Mouse (Mus musculus) stomach, embryonic 14.5 days (tissue): ENCODE measurements around the gene Sirt2. TPM values are rescaled to one million over a fixed set of nuclear protein-coding genes. Genes with fewer than 3 reads are reported as not detected.

Experiments used
- ATAC-seq: fragments of 200-750 bp; cut with Nextera tagmentation; 2 replicates; pipeline ENCODE4 v1.8.0; 2017; ENCODE audit warnings: low read depth, moderate TSS enrichment; ENCODE audit not compliant: insufficient number of reproducible peaks, insufficient read depth, low FRiP score
- H3K27ac ChIP-seq: fragments of 300-500 bp; sonication (generic); 2 replicates; pipeline ENCODE4 v1.5.1; 2014; ENCODE audit warnings: mild to moderate bottlenecking, low read length, moderate library complexity, mixed read lengths
- H3K27me3 ChIP-seq: fragments of 300-500 bp; sonication (generic); 2 replicates; pipeline ENCODE4 v1.6.1; 2014; ENCODE audit warnings: low read length, control low read depth, mixed read lengths; ENCODE audit not compliant: control insufficient read depth, insufficient read depth
- H3K36me3 ChIP-seq: fragments of 300-500 bp; sonication (generic); 2 replicates; pipeline ENCODE4 v1.6.1; 2014; ENCODE audit warnings: mild to moderate bottlenecking, control low read depth, low read length, moderate library complexity, mixed read lengths; ENCODE audit not compliant: control insufficient read depth, insufficient read depth
- H3K4me1 ChIP-seq: fragments of 300-500 bp; sonication (generic); 2 replicates; pipeline ENCODE4 v1.6.1; 2014; ENCODE audit warnings: low read length, control low read depth, mixed read lengths; ENCODE audit not compliant: control insufficient read depth, insufficient read depth
- H3K4me2 ChIP-seq: fragments of 300-500 bp; sonication (generic); replicated peaks from 2 replicates; pipeline ENCODE4 v1.6.1; 2014; ENCODE audit warnings: low read depth, low read length, control low read depth
- H3K4me3 ChIP-seq: fragments of 300-500 bp; sonication (generic); 2 replicates; pipeline ENCODE4 v1.5.1; 2014; ENCODE audit warnings: low read depth, low read length, control low read depth
- H3K9ac ChIP-seq: fragments of 300-500 bp; sonication (generic); replicated peaks from 2 replicates; pipeline ENCODE4 v1.6.1; 2014; ENCODE audit warnings: low read depth, mild to moderate bottlenecking, control low read depth, low read length, moderate library complexity, mixed read lengths
- H3K9me3 ChIP-seq: fragments of 300-500 bp; sonication (generic); 2 replicates; pipeline ENCODE4 v1.6.1; 2016; ENCODE audit warnings: low read depth, low read length, control low read depth; ENCODE audit not compliant: control insufficient read depth
- whole genome bisulfite sequencing: fragments of 180-500 bp; shearing (Covaris S2); extraction: QIAGEN DNeasy Blood & Tissue Kit; methylation state at CpG from one replicate; pipeline ENCODE4 v1.1.7; 2014; 5-methylcytosine and 5-hydroxymethylcytosine counted together
- polyA plus RNA-seq: library from polyadenylated mRNA; unstranded; fragments of >200 nt; fragmentation: Nextera tagmentation; extraction: Ambion mirVana; gene quantifications from 2 replicates; pipeline ENCODE4 v1.2.1, GENCODE M21; 2014

Sirt2 gene
- polyA plus RNA-seq, 1 experiment from 2014 or later = 68.8 TPM

DNA sequence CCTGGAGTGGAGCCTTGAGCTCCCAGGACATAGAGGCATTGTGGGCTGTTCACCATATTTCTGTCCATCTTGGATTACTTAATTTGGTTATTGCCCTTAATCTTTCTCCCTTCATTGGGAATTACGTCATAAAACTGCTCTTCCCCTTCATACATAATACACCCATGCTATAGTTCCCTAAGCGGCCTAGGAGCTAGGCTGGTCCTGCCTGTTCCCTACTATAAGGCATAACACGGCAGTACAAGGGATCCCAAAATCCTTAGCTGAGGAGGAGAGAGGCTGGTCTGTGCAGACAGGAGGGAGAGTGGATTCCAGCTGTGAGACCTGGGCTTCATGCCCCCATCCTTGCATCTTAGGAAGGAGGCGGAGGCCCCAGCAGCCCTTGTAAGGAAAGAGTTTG lies 51.4 kb downstream of the Sirt2 start:
- Histone ChIP-seq H3K4me1 (peaks cover 22% of the 10 kb centered on the region), H3K4me3 (no peak overlapping the region), H3K9ac (no peak overlapping the region), H3K27ac (no peak overlapping the region), H3K27me3 (no peaks in the 10 kb centered on the region), H3K4me2 (no peak overlapping the region), H3K9me3 (no peaks in the 10 kb centered on the region), H3K36me3 (peaks cover 94% of the 10 kb centered on the region)
- WGBS = 81% methylated on average over 4 of the region's 4 CpGs
- no peak for ATAC-seq

DNA sequence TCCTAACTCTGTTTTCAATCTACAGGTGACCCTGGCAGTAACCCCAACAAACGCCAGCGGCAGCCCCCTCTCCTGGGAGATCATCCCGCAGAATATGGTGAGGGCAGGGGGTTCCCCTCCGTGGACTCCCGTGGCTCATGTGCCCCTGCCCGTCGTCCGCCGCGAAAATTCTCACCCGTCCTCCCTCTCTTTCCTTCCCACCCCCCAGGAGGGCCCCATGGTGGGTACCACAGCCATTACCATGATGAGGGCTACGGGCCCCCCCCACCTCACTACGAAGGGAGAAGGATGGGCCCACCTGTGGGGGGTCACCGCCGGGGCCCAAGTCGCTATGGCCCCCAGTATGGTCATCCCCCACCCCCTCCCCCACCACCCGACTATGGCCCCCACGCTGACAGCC lies 51.9 kb downstream of the Sirt2 start:
- H3K4me1 ChIP-seq = peaks cover 20% of the 10 kb centered on the region
- H3K27ac ChIP-seq = no peak overlapping the region
- no peaks in the 10 kb centered on the region for H3K9me3 ChIP-seq
- no peak overlapping the region for H3K9ac ChIP-seq
- no peak for ATAC-seq
- WGBS = 83% methylated on average over 18 of the region's 18 CpGs
- no peak overlapping the region for H3K4me3 ChIP-seq
- H3K27me3 ChIP-seq = no peaks in the 10 kb centered on the region
- H3K36me3 ChIP-seq = peaks cover 90% of the 10 kb centered on the region
- no peak overlapping the region for H3K4me2 ChIP-seq

GRCm38 (mm10) chr7:28818861-28819452 lies 52.4 kb downstream of the Sirt2 start:
- no peak overlapping the region for H3K4me3 ChIP-seq
- peaks cover 84% of the 10 kb centered on the region for H3K36me3 ChIP-seq
- no peak for ATAC-seq
- 84% methylated on average over 4 of the region's 4 CpGs for WGBS
- H3K4me1 ChIP-seq = peaks cover 23% of the 10 kb centered on the region
- no peak overlapping the region for H3K4me2 ChIP-seq
- no peak overlapping the region for H3K27ac ChIP-seq
- no peaks in the 10 kb centered on the region for H3K9me3 ChIP-seq
- no peaks in the 10 kb centered on the region for H3K27me3 ChIP-seq
- no peak overlapping the region for H3K9ac ChIP-seq

DNA sequence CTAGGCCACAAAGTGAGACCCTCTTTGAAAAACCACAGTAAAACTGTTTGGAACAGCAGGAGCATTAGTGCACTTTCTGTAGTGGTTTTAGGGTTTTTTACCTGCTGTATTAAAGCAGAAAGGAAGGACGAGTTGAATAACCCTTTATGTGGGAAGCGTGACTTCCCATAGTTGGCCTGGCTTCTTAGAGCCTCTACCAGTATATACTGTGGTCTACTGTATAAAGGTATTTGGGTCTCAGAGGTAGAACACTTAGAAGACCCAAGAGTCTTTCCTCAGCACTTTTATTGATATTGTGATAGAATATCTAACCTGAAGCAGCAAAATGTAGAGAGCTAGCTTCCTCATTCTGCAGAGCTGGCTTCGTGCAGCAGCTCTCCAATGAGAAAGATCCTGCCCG lies 53.0 kb downstream of the Sirt2 start:
- Histone ChIP-seq H3K4me2 (no peak overlapping the region), H3K27me3 (no peaks in the 10 kb centered on the region), H3K9ac (no peak overlapping the region), H3K36me3 (peaks cover 78% of the 10 kb centered on the region), H3K4me1 (peaks cover 23% of the 10 kb centered on the region), H3K4me3 (no peak overlapping the region), H3K27ac (no peak overlapping the region), H3K9me3 (no peaks in the 10 kb centered on the region)
- ATAC-seq = no peak
- 86% methylated on average over 4 of the region's 4 CpGs for WGBS

DNA sequence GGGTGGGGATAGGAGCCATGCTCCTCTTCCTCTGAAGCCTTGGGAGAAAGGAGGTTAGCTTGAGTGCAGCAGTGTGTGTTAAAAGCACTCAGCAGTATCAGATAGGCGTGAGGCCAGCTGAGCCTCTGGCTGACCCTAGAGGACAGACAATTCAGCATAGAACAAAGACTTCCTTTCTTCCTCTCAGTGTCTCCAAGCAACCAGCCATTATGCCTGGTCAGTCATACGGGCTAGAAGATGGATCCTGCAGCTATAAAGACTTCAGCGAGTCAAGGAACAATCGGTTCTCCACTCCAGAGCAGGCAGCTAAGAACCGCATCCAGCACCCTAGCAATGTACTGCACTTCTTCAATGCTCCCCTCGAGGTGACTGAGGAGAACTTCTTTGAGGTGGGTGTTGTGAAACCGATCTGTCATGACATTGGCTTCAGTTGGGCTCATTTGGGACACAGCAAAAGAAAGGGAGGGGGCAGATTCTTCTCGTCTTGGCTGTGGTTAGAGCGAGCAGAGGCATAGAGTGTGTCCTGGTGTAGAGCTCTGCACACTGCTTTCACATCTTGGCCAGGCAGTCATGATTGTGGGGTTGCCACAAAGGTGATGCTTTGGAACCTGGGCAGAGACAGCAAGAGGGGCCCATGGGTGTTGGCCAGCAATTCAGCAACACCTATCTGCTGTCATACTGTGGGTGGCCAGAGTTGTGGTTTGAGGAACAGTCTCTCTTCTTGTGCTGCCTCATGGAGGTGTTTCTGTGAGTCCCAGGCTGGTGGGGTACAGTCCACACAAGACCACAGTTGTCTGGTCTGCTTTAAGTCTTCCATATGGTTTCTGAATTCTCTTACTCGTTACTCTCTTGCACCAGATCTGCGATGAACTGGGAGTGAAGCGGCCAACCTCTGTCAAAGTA lies 54.1 kb downstream of the Sirt2 start:
- no peak overlapping the region for H3K9ac ChIP-seq
- peaks cover 68% of the 10 kb centered on the region for H3K36me3 ChIP-seq
- WGBS = 65% methylated on average over 12 of the region's 12 CpGs
- peak overlapping the region; percentile 21; the same call in 1 of the 2 replicates for H3K27ac ChIP-seq
- H3K9me3 ChIP-seq = no peaks in the 10 kb centered on the region
- H3K4me1 ChIP-seq = peaks cover 17% of the 10 kb centered on the region; the same call in 1 of the 2 replicates
- ATAC-seq = no peak
- no peak overlapping the region for H3K4me2 ChIP-seq
- no peaks in the 10 kb centered on the region for H3K27me3 ChIP-seq
- H3K4me3 ChIP-seq = no peak overlapping the region

DNA sequence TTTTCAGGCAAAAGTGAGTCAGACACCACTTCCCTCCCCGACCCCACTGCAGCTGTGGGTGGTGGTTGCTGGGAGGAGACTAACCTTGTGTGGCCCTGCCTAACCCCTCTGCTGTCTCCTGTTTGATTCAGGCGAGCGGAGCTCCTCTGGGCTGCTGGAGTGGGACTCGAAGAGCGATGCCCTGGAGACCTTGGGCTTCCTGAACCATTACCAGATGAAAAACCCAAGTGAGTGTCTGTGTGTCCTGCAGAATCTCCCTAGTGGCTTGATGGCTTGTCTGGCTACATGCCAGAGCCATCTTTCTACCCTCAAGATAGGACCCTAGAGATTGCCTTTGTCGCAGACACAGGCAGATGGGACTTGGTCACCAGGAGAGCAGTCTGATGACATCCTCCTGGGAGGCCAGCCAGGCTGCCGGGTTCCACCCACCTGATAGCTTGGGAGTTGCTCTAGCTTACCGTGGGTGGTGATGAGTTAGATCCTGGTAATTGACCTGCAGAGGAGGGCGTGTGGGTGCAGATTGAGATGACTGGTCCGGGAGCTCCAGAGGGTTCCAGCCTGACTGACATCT lies 54.8 kb downstream of the Sirt2 start:
- no peak for ATAC-seq
- Histone ChIP-seq H3K27ac (no peak overlapping the region; the same call in 1 of the 2 replicates), H3K9me3 (no peaks in the 10 kb centered on the region), H3K4me3 (no peak overlapping the region), H3K4me1 (peaks cover 22% of the 10 kb centered on the region; the same call in 1 of the 2 replicates), H3K4me2 (no peak overlapping the region), H3K27me3 (no peaks in the 10 kb centered on the region), H3K36me3 (peaks cover 60% of the 10 kb centered on the region), H3K9ac (no peak overlapping the region)
- WGBS = 70% methylated on average over 10 of the region's 10 CpGs

- Histone ChIP-seq H3K9me3 (no peaks in the 10 kb centered on the region), H3K4me3 (no peak overlapping the region), H3K36me3 (peaks cover 48% of the 10 kb centered on the region), H3K4me2 (no peak overlapping the region), H3K9ac (no peak overlapping the region), H3K27ac (no peak overlapping the region), H3K27me3 (no peaks in the 10 kb centered on the region), H3K4me1 (0 out of 2 replicates have a peak, but pooled peaks cover 17% of the 10 kb centered on the region)
- WGBS = 82% methylated on average over 1 of the region's 1 CpGs
- no peak for ATAC-seq
Observed at GRCm38 (mm10) chr7:28822556-28822955, 56.0 kb downstream of the Sirt2 start.

DNA sequence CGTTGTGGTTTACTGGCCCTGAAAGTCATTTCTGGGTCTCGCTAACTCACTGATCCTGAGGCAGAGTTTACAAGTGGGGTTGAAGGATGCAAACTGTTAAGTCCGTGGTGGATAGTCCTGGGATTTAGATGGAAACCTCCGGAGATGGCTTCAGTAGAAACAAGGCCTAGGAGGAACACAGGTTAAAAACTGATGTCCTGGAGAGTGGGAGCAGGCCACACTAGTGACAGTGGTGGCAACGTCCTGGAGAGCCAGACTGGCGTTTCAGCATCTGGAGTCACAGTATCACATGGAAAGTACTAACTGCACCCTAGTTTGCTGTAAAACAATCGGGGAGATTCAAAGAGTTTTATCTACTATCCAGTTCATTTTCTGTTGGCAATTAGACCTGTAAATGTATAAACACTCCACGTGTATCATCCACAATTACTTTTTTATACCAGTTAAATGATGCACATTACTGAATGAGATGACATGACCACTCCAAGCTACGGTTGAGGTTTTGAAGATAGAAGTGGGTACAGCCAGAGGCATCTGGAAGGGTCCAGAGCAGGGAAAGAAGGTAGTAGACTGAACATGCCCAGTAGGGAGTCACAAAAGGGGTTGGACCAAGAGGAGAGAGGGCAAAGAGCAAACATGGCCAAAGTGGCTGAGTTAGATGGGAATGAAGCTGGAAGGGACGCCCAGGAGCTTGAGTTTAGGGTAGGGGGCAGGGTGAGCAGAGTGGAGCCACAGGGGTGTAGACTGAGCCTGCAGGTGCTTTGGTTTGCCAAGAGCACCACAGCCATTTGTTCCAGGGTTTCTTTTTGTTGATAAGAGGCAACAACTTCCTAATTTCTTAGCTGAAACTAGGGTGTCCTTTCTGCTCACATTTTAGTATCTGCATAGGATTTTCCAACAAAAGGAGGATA lies 56.7 kb downstream of the Sirt2 start:
- Histone ChIP-seq H3K4me3 (no peak overlapping the region), H3K4me2 (no peak overlapping the region), H3K36me3 (peaks cover 41% of the 10 kb centered on the region), H3K9ac (no peak overlapping the region), H3K27me3 (no peaks in the 10 kb centered on the region), H3K9me3 (no peaks in the 10 kb centered on the region), H3K4me1 (0 out of 2 replicates have a peak, but pooled peaks cover 13% of the 10 kb centered on the region), H3K27ac (peak overlapping the region; percentile 85; the same call in 1 of the 2 replicates)
- WGBS = 51% methylated on average over 10 of the region's 10 CpGs
- no peak for ATAC-seq
